Mouse (Mus musculus): ENCODE results near the gene Acot7. TPM values are rescaled to one million over a fixed set of nuclear protein-coding genes. Genes with fewer than 3 reads are reported as not detected.
A peak's percentile ranks its signal among the peaks of the same experiment; 100 is the strongest.

Gene Acot7
- polyA plus RNA-seq, 1 experiment from 2014 or later: 72.4 TPM

GRCm38 (mm10) chr4:152274681-152275131, 96.8 kb downstream of the Acot7 start:
- Histone ChIP-seq H3K36me3 (ENCODE audit: control insufficient read depth, insufficient read depth, low read length) (no peaks in the 10 kb centered on the region), H3K4me2 (replicated peaks; ENCODE audit: low read depth, low read length) (peak overlapping the region; percentile 95), H3K27me3 (ENCODE audit: control insufficient read depth, insufficient read depth, low read length) (0 out of 2 replicates have a peak, but pooled peaks cover 3% of the 10 kb centered on the region), H3K9ac (replicated peaks; ENCODE audit: low read depth, low read length) (peak overlapping the region; percentile 57; the same call in 1 of the 2 replicates), H3K4me3 (ENCODE audit: low read depth, low read length) (peak overlapping the region; percentile 54), H3K27ac (ENCODE audit: low read length) (peak overlapping the region; percentile 84; the same call in 1 of the 2 replicates), H3K4me1 (ENCODE audit: control insufficient read depth, insufficient read depth, low read length) (peaks cover 30% of the 10 kb centered on the region), H3K9me3 (ENCODE audit: control insufficient read depth, low read depth, low read length) (no peaks in the 10 kb centered on the region)
- 0 out of 2 replicates have a peak, but pooled peaks have one; percentile 5 for ATAC-seq (ENCODE audit: insufficient number of reproducible peaks, insufficient read depth, low FRiP score, low read depth)
- WGBS: 2% methylated on average over 20 of the region's 20 CpGs

GRCm38 (mm10) chr4:152276389-152277347, 98.7 kb downstream of the Acot7 start:
- H3K36me3 ChIP-seq (ENCODE audit: control insufficient read depth, insufficient read depth, low read length): no peaks in the 10 kb centered on the region
- ATAC-seq (ENCODE audit: insufficient number of reproducible peaks, insufficient read depth, low FRiP score, low read depth): no peak
- H3K27ac ChIP-seq (ENCODE audit: low read length): no peak overlapping the region
- peaks cover 14% of the 10 kb centered on the region for H3K27me3 ChIP-seq (ENCODE audit: control insufficient read depth, insufficient read depth, low read length)
- H3K4me3 ChIP-seq (ENCODE audit: low read depth, low read length): no peak overlapping the region
- WGBS: 57% methylated on average over 10 of the region's 10 CpGs
- H3K4me2 ChIP-seq (replicated peaks; ENCODE audit: low read depth, low read length): no peak overlapping the region
- no peak overlapping the region for H3K9ac ChIP-seq (replicated peaks; ENCODE audit: low read depth, low read length)
- peaks cover 25% of the 10 kb centered on the region for H3K4me1 ChIP-seq (ENCODE audit: control insufficient read depth, insufficient read depth, low read length)
- H3K9me3 ChIP-seq (ENCODE audit: control insufficient read depth, low read depth, low read length): no peaks in the 10 kb centered on the region

GRCm38 (mm10) chr4:152277916-152278315, 100.0 kb downstream of the Acot7 start:
- ATAC-seq (ENCODE audit: insufficient number of reproducible peaks, insufficient read depth, low FRiP score, low read depth): no peak
- Histone ChIP-seq H3K9me3 (ENCODE audit: control insufficient read depth, low read depth, low read length) (no peaks in the 10 kb centered on the region), H3K27ac (ENCODE audit: low read length) (no peak overlapping the region), H3K9ac (replicated peaks; ENCODE audit: low read depth, low read length) (no peak overlapping the region), H3K4me3 (ENCODE audit: low read depth, low read length) (no peak overlapping the region), H3K4me2 (replicated peaks; ENCODE audit: low read depth, low read length) (no peak overlapping the region), H3K4me1 (ENCODE audit: control insufficient read depth, insufficient read depth, low read length) (peaks cover 16% of the 10 kb centered on the region), H3K36me3 (ENCODE audit: control insufficient read depth, insufficient read depth, low read length) (no peaks in the 10 kb centered on the region), H3K27me3 (ENCODE audit: control insufficient read depth, insufficient read depth, low read length) (peaks cover 27% of the 10 kb centered on the region)
- 58% methylated on average over 2 of the region's 2 CpGs for WGBS

- Histone ChIP-seq H3K4me2 (replicated peaks; ENCODE audit: low read depth, low read length) (no peak overlapping the region), H3K36me3 (ENCODE audit: control insufficient read depth, insufficient read depth, low read length) (no peaks in the 10 kb centered on the region), H3K27me3 (ENCODE audit: control insufficient read depth, insufficient read depth, low read length) (peaks cover 35% of the 10 kb centered on the region), H3K4me1 (ENCODE audit: control insufficient read depth, insufficient read depth, low read length) (peaks cover 12% of the 10 kb centered on the region), H3K4me3 (ENCODE audit: low read depth, low read length) (no peak overlapping the region), H3K9me3 (ENCODE audit: control insufficient read depth, low read depth, low read length) (no peaks in the 10 kb centered on the region), H3K27ac (ENCODE audit: low read length) (no peak overlapping the region), H3K9ac (replicated peaks; ENCODE audit: low read depth, low read length) (no peak overlapping the region)
- ATAC-seq (ENCODE audit: insufficient number of reproducible peaks, insufficient read depth, low FRiP score, low read depth): no peak
- WGBS: 85% methylated on average over 23 of the region's 23 CpGs
These were observed 101.1 kb downstream of the Acot7 start for GRCm38 (mm10) chr4:152278986-152279385.

GRCm38 (mm10) chr4:152281601-152282000, 103.7 kb downstream of the Acot7 start:
- peaks cover 49% of the 10 kb centered on the region for H3K27me3 ChIP-seq (ENCODE audit: control insufficient read depth, insufficient read depth, low read length)
- 43% methylated on average over 15 of the region's 15 CpGs for WGBS
- no peak overlapping the region for H3K9ac ChIP-seq (replicated peaks; ENCODE audit: low read depth, low read length)
- no peaks in the 10 kb centered on the region for H3K9me3 ChIP-seq (ENCODE audit: control insufficient read depth, low read depth, low read length)
- H3K4me3 ChIP-seq (ENCODE audit: low read depth, low read length): no peak overlapping the region
- H3K27ac ChIP-seq (ENCODE audit: low read length): no peak overlapping the region
- no peak for ATAC-seq (ENCODE audit: insufficient number of reproducible peaks, insufficient read depth, low FRiP score, low read depth)
- H3K4me1 ChIP-seq (ENCODE audit: control insufficient read depth, insufficient read depth, low read length): peaks cover 9% of the 10 kb centered on the region
- H3K36me3 ChIP-seq (ENCODE audit: control insufficient read depth, insufficient read depth, low read length): no peaks in the 10 kb centered on the region
- no peak overlapping the region for H3K4me2 ChIP-seq (replicated peaks; ENCODE audit: low read depth, low read length)

GRCm38 (mm10) chr4:152282721-152283120, 104.8 kb downstream of the Acot7 start:
- Histone ChIP-seq H3K36me3 (ENCODE audit: control insufficient read depth, insufficient read depth, low read length) (no peaks in the 10 kb centered on the region), H3K9me3 (ENCODE audit: control insufficient read depth, low read depth, low read length) (no peaks in the 10 kb centered on the region), H3K4me1 (ENCODE audit: control insufficient read depth, insufficient read depth, low read length) (peaks cover 9% of the 10 kb centered on the region), H3K27me3 (ENCODE audit: control insufficient read depth, insufficient read depth, low read length) (peaks cover 61% of the 10 kb centered on the region), H3K27ac (ENCODE audit: low read length) (no peak overlapping the region), H3K4me3 (ENCODE audit: low read depth, low read length) (peak overlapping the region; percentile 18; the same call in 1 of the 2 replicates), H3K9ac (replicated peaks; ENCODE audit: low read depth, low read length) (0 out of 2 replicates have a peak overlapping the region, but pooled peaks have one; percentile 21), H3K4me2 (replicated peaks; ENCODE audit: low read depth, low read length) (peak overlapping the region; percentile 52)
- 21% methylated on average over 30 of the region's 34 CpGs for WGBS
- ATAC-seq (ENCODE audit: insufficient number of reproducible peaks, insufficient read depth, low FRiP score, low read depth): no peak

GRCm38 (mm10) chr4:152283186-152283950, 105.4 kb downstream of the Acot7 start:
- peaks cover 67% of the 10 kb centered on the region for H3K27me3 ChIP-seq (ENCODE audit: control insufficient read depth, insufficient read depth, low read length)
- 5% methylated on average over 68 of the region's 70 CpGs for WGBS
- no peaks in the 10 kb centered on the region for H3K36me3 ChIP-seq (ENCODE audit: control insufficient read depth, insufficient read depth, low read length)
- no peak overlapping the region for H3K27ac ChIP-seq (ENCODE audit: low read length)
- peak overlapping the region; percentile 52 for H3K4me2 ChIP-seq (replicated peaks; ENCODE audit: low read depth, low read length)
- no peaks in the 10 kb centered on the region for H3K9me3 ChIP-seq (ENCODE audit: control insufficient read depth, low read depth, low read length)
- H3K4me1 ChIP-seq (ENCODE audit: control insufficient read depth, insufficient read depth, low read length): peaks cover 9% of the 10 kb centered on the region
- peak overlapping the region; percentile 18; the same call in 1 of the 2 replicates for H3K4me3 ChIP-seq (ENCODE audit: low read depth, low read length)
- ATAC-seq (ENCODE audit: insufficient number of reproducible peaks, insufficient read depth, low FRiP score, low read depth): peak; percentile 68
- 0 out of 2 replicates have a peak overlapping the region, but pooled peaks have one; percentile 21 for H3K9ac ChIP-seq (replicated peaks; ENCODE audit: low read depth, low read length)

GRCm38 (mm10) chr4:152285505-152285904, 107.6 kb downstream of the Acot7 start:
- Histone ChIP-seq H3K9ac (replicated peaks; ENCODE audit: low read depth, low read length) (no peak overlapping the region), H3K4me2 (replicated peaks; ENCODE audit: low read depth, low read length) (no peak overlapping the region)

More at GRCm38 (mm10) chr4:152285505-152285904, 107.6 kb downstream of the Acot7 start:
- peaks cover 11% of the 10 kb centered on the region for H3K4me1 ChIP-seq (ENCODE audit: control insufficient read depth, insufficient read depth, low read length)
- H3K36me3 ChIP-seq (ENCODE audit: control insufficient read depth, insufficient read depth, low read length): no peaks in the 10 kb centered on the region
- H3K27ac ChIP-seq (ENCODE audit: low read length): no peak overlapping the region
- H3K27me3 ChIP-seq (ENCODE audit: control insufficient read depth, insufficient read depth, low read length): peaks cover 79% of the 10 kb centered on the region
- no peak overlapping the region for H3K4me3 ChIP-seq (ENCODE audit: low read depth, low read length)
- whole genome bisulfite sequencing: 5% methylated on average over 10 of the region's 10 CpGs
- H3K9me3 ChIP-seq (ENCODE audit: control insufficient read depth, low read depth, low read length): no peaks in the 10 kb centered on the region
- ATAC-seq (ENCODE audit: insufficient number of reproducible peaks, insufficient read depth, low FRiP score, low read depth): no peak

Data from stomach, embryonic 14.5 days (tissue).